Mouse (Mus musculus) left cerebral cortex, adult 9 months (tissue): ENCODE measurements at regions not wholly inside any gene's neighbourhood (a gene's known extent, or its start where the extent isn't known, plus 50 kb on each side); places are given as distances from the start of the nearest gene placed in this dataset.
A peak's percentile ranks its signal among the peaks of the same experiment; 100 is the strongest.

ENCODE experiments used
- DNase-seq, 2 experiments: peaks; one replicate each; pipeline ENCODE4 v3.0.0; 2022; ENCODE audit warnings: low spot score in 2 of 2

GRCm38 (mm10) chr2:56997500-56997899 lies 126.3 kb downstream of the Nr4a2 start:
- DNase-seq, result peak in 1 of 2 experiments; percentile 2

- no peak for DNase-seq
Observed at GRCm38 (mm10) chr2:56992851-56993250, 131.0 kb downstream of the Nr4a2 start.

- no peak for DNase-seq
Observed at GRCm38 (mm10) chr2:56991821-56992220, 132.0 kb downstream of the Nr4a2 start.

- DNase-seq, result no peak
Observed at GRCm38 (mm10) chr2:56990768-56991167, 133.0 kb downstream of the Nr4a2 start.

- DNase-seq, result no peak
Observed at GRCm38 (mm10) chr2:56983167-56983566, 140.6 kb downstream of the Nr4a2 start.

- no peak for DNase-seq
Observed at GRCm38 (mm10) chr2:56980601-56981000, 143.2 kb downstream of the Nr4a2 start.

- DNase-seq, result no peak
Observed at GRCm38 (mm10) chr2:56975680-56976079, 148.1 kb downstream of the Nr4a2 start.

- DNase-seq, result no peak
Observed at GRCm38 (mm10) chr2:56963937-56964695, 159.7 kb downstream of the Nr4a2 start.

GRCm38 (mm10) chr2:56959695-56960094 lies 164.1 kb downstream of the Nr4a2 start:
- no peak for DNase-seq

- DNase-seq, result no peak
Observed at GRCm38 (mm10) chr2:56953337-56953736, 170.5 kb downstream of the Nr4a2 start.

- no peak for DNase-seq
Observed at GRCm38 (mm10) chr2:56912531-56912930, 211.3 kb downstream of the Nr4a2 start.

GRCm38 (mm10) chr2:56909096-56909865 lies 214.5 kb downstream of the Nr4a2 start:
- DNase-seq, result no peak

- no peak for DNase-seq
Observed at GRCm38 (mm10) chr2:56885181-56885580, 238.6 kb downstream of the Nr4a2 start.

GRCm38 (mm10) chr2:56860776-56861175 lies 263.0 kb downstream of the Nr4a2 start:
- no peak for DNase-seq

- no peak for DNase-seq
Observed at GRCm38 (mm10) chr2:56820551-56820950, 303.3 kb downstream of the Nr4a2 start.

- no peak for DNase-seq
Observed at GRCm38 (mm10) chr2:56784808-56785207, 339.0 kb downstream of the Nr4a2 start.
